Mouse (Mus musculus): Measurements from ENCODE around the gene Olfr945. TPM values are rescaled to one million over a fixed set of nuclear protein-coding genes. Genes with fewer than 3 reads are reported as not detected.

The Olfr945 gene
- not detected for total RNA-seq (2021)
- long read RNA-seq, result 0 reads

GRCm38 (mm10) chr9:39276718-39277117 is at the start of gene Olfr945:
Gene Olfr945 (minus strand): TSS chr9:39276818.
- no peak for DNase-seq (ENCODE audit: low spot score in 2 of 2)

- no peak for DNase-seq (ENCODE audit: low spot score in 2 of 2)
Measured at GRCm38 (mm10) chr9:39325945-39326344, 49.3 kb upstream of the Olfr945 start, which contains the start of gene Olfr948. Gene Olfr948 (minus strand): TSS chr9:39326045.

GRCm38 (mm10) chr9:39287136-39287535 is 10.5 kb upstream of the Olfr945 start:
- DNase-seq (ENCODE audit: low spot score in 2 of 2), result no peak

GRCm38 (mm10) chr9:39249894-39250293 is 26.7 kb downstream of the Olfr945 start, which contains the start of gene Olfr1537:
Gene Olfr1537 (minus strand): TSS chr9:39249994.
- DNase-seq (ENCODE audit: low spot score in 2 of 2), result no peak

Other genes starting within 250 kb of the Olfr945 start
- gene Olfr937, start 211.9 kb downstream of the Olfr945 start, total RNA-seq (2021), result not detected
- not detected for gene Olfr938, start 197.9 kb downstream of the Olfr945 start, total RNA-seq (2021)
- not detected for gene Olfr27, start 148.7 kb downstream of the Olfr945 start, total RNA-seq (2021)
- gene Olfr943, start 110.5 kb downstream of the Olfr945 start, total RNA-seq (2021), result not detected
- not detected for gene Olfr944, start 74.9 kb downstream of the Olfr945 start, total RNA-seq (2021)
- gene Olfr1537, start 26.8 kb downstream of the Olfr945 start, total RNA-seq (2021), result not detected
- gene Olfr948, start 49.2 kb upstream of the Olfr945 start, total RNA-seq (2021), result not detected
- not detected for gene Olfr951, start 110.6 kb upstream of the Olfr945 start, total RNA-seq (2021)
- gene Olfr952, start 150.3 kb upstream of the Olfr945 start, total RNA-seq (2021), result not detected
- gene Olfr954, start 179.9 kb upstream of the Olfr945 start, total RNA-seq (2021), result not detected
- gene Olfr955, start 195.1 kb upstream of the Olfr945 start, total RNA-seq (2021), result not detected
- not detected for gene Olfr44, start 217.2 kb upstream of the Olfr945 start, total RNA-seq (2021)
- not detected for gene Olfr957, start 239.0 kb upstream of the Olfr945 start, total RNA-seq (2021)

Data from layer of hippocampus, adult 18-20 months (tissue).